Mouse (Mus musculus): ENCODE measurements around the gene Xpo1.
"Not testable (repeated sequence)": the region's sequence is repeated elsewhere in the genome, so short reads cannot be mapped to it uniquely, and the experiment has no call there.

The Xpo1 gene

GRCm38 (mm10) chr11:23255427-23256193 lies at the start of gene Xpo1:
TSS of gene Xpo1 (plus strand) at chr11:23256041.
- peak; percentile 100 for DNase-seq

- no peak for DNase-seq
Observed at GRCm38 (mm10) chr11:23209717-23210116, 46.1 kb upstream of the Xpo1 start.

GRCm38 (mm10) chr11:23210590-23211510 lies 45.0 kb upstream of the Xpo1 start:
- peak; percentile 70 to 82 for DNase-seq

GRCm38 (mm10) chr11:23217430-23217829 lies 38.4 kb upstream of the Xpo1 start:
- DNase-seq: peak; percentile 11 to 31

- DNase-seq: no peak
Observed at GRCm38 (mm10) chr11:23236015-23236414, 19.8 kb upstream of the Xpo1 start.

- DNase-seq: no peak
Observed at GRCm38 (mm10) chr11:23253931-23254330, 1.9 kb upstream of the Xpo1 start.

- no peak for DNase-seq
Observed at GRCm38 (mm10) chr11:23254548-23254947, 1.3 kb upstream of the Xpo1 start.

GRCm38 (mm10) chr11:23255053-23255426 lies 801 bp upstream of the Xpo1 start:
- DNase-seq: no peak

- no peak for DNase-seq
Observed at GRCm38 (mm10) chr11:23256194-23256802, 457 bp downstream of the Xpo1 start.

GRCm38 (mm10) chr11:23256803-23257704 lies 1.2 kb downstream of the Xpo1 start:
- peak; percentile 77 to 86 for DNase-seq

GRCm38 (mm10) chr11:23259073-23259472 lies 3.2 kb downstream of the Xpo1 start:
- no peak for DNase-seq

- DNase-seq: no peak
Observed at GRCm38 (mm10) chr11:23259481-23259880, 3.6 kb downstream of the Xpo1 start.

GRCm38 (mm10) chr11:23260186-23260585 lies 4.3 kb downstream of the Xpo1 start:
- DNase-seq: no peak

- DNase-seq: peak in 1 of 2 experiments; percentile 8
Observed at GRCm38 (mm10) chr11:23261490-23261889, 5.6 kb downstream of the Xpo1 start.

- no peak for DNase-seq
Observed at GRCm38 (mm10) chr11:23264949-23265348, 9.1 kb downstream of the Xpo1 start.

GRCm38 (mm10) chr11:23271770-23272724 lies 16.2 kb downstream of the Xpo1 start:
- peak; percentile 5 to 26 for DNase-seq

- DNase-seq: no peak
Observed at GRCm38 (mm10) chr11:23275780-23276179, 19.9 kb downstream of the Xpo1 start.

GRCm38 (mm10) chr11:23284469-23284868 lies 28.6 kb downstream of the Xpo1 start:
- DNase-seq: no peak

GRCm38 (mm10) chr11:23288866-23289265 lies 33.0 kb downstream of the Xpo1 start:
- not testable (repeated sequence) for DNase-seq

- DNase-seq: no peak
Observed at GRCm38 (mm10) chr11:23297379-23297778, 41.5 kb downstream of the Xpo1 start.

GRCm38 (mm10) chr11:23298301-23298700 lies 42.5 kb downstream of the Xpo1 start:
- no peak for DNase-seq

Data from kidney, postnatal 4 days (tissue).